Mouse (Mus musculus) hindbrain, embryonic 10.5 days (tissue): ENCODE data around the gene Tent4b. TPM values are rescaled to one million over a fixed set of nuclear protein-coding genes. Genes with fewer than 3 reads are reported as not detected.

Source experiments
- DNase-seq: peaks from one replicate; pipeline ENCODE4 v3.0.0-alpha.2; 2017; ENCODE audit warnings: low spot score
- H3K27ac ChIP-seq: fragments of 300-500 bp; sonication (generic); 2 replicates; pipeline ENCODE4 v1.5.1; 2016; ENCODE audit warnings: mild to moderate bottlenecking, moderate library complexity
- H3K27me3 ChIP-seq: fragments of 300-500 bp; sonication (generic); 2 replicates; pipeline ENCODE4 v1.6.1; 2016; ENCODE audit warnings: mild to moderate bottlenecking; ENCODE audit not compliant: poor library complexity, insufficient read depth, severe bottlenecking
- H3K36me3 ChIP-seq: fragments of 300-500 bp; sonication (generic); 2 replicates; pipeline ENCODE4 v1.6.1; 2016; ENCODE audit warnings: mild to moderate bottlenecking, moderate library complexity
- H3K4me1 ChIP-seq: fragments of 300-500 bp; sonication (generic); replicated peaks from 2 replicates; pipeline ENCODE4 v1.6.1; 2016; ENCODE audit warnings: mild to moderate bottlenecking
- H3K4me3 ChIP-seq: fragments of 300-500 bp; sonication (generic); 2 replicates; pipeline ENCODE4 v1.5.1; 2016; ENCODE audit warnings: mild to moderate bottlenecking, moderate library complexity
- H3K9me3 ChIP-seq: fragments of 300-500 bp; sonication (generic); 2 replicates; pipeline ENCODE4 v1.6.1; 2016; ENCODE audit warnings: mild to moderate bottlenecking, moderate library complexity
- WGBS: fragments of 180-500 bp; shearing (Covaris S2); methylation state at CpG from one replicate; pipeline ENCODE4 v1.1.7; 2016; 5-methylcytosine and 5-hydroxymethylcytosine counted together
- polyA plus RNA-seq: library from polyadenylated mRNA; unstranded; fragments of >200 nt; fragmentation: Nextera tagmentation; extraction: Ambion mirVana; gene quantifications from 2 replicates; pipeline ENCODE4 v1.2.1, GENCODE M21; 2016

The Tent4b gene
- polyA plus RNA-seq, 1 experiment from 2014 or later: 8.1 TPM

- H3K27ac ChIP-seq: no peak overlapping the region
- no peaks in the 10 kb centered on the region for H3K36me3 ChIP-seq
- no peaks in the 10 kb centered on the region for H3K9me3 ChIP-seq
- H3K4me1 ChIP-seq: peaks cover 48% of the 10 kb centered on the region
- WGBS: 92% methylated on average over 14 of the region's 14 CpGs
- no peaks in the 10 kb centered on the region for H3K27me3 ChIP-seq
- no peak for DNase-seq
- H3K4me3 ChIP-seq: no peak overlapping the region
These were observed 87.5 kb downstream of the Tent4b start for GRCm38 (mm10) chr8:88286421-88286960.

DNA sequence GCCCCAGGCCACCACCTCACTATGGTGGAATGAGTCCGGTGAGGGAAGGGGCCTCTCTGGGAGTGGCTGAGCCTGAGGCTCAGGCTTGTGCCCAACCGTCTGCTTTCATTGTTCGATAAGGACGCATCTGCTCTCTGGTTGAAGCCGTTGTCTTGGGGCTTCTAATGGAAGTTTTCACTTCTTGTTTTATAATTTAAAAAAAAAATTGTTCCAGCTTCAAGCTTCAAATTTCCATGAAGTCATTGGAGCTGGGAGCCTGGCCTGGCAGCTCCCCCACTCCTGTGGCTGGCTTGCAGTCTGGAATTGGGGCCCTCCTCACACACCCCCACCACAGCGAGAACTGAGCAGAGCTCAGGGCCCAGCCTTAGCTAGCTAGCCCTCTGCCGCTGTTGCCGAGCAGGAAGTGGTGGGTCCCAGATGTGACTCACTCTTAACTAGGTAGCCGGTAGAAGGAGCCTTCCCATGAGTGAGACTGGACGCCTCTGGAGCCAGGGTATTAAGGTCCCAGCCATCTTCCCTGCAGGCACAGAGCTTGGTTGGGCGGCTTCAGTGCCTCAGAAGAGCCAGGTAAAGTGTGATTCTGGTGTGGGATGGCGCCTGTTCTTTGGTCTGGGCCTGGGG, 89.7 kb downstream of the Tent4b start:
- DNase-seq: no peak
- Histone ChIP-seq H3K4me3 (no peak overlapping the region), H3K27me3 (no peaks in the 10 kb centered on the region), H3K9me3 (no peaks in the 10 kb centered on the region), H3K36me3 (no peaks in the 10 kb centered on the region), H3K27ac (peak overlapping the region; percentile 77), H3K4me1 (peaks cover 39% of the 10 kb centered on the region)
- 72% methylated on average over 12 of the region's 12 CpGs for WGBS

DNA sequence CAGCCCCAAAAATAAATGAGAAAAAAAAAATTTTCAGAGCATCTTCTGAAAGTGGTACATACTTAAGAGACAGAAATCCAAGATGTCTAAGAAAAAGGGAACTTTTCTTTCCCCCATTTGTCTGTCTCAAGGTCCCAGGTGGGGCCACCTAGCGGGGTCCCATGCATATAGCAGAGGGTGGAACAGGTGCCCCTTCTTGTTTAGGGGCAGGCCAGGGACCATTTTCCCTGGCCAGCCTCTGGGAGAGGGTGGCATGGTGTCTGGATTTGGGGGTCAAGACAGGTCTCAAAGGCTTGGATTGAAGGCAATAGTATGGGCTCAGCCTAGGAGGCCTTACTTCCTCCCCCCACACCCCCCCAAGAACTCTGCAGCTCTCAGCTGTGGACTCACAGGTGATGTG, 90.9 kb downstream of the Tent4b start:
- Histone ChIP-seq H3K27ac (no peak overlapping the region), H3K4me3 (no peak overlapping the region), H3K27me3 (no peaks in the 10 kb centered on the region), H3K9me3 (no peaks in the 10 kb centered on the region), H3K36me3 (no peaks in the 10 kb centered on the region), H3K4me1 (peaks cover 39% of the 10 kb centered on the region)
- DNase-seq: no peak
- WGBS: 59% methylated on average over 1 of the region's 1 CpGs

- Histone ChIP-seq H3K4me1 (peaks cover 33% of the 10 kb centered on the region), H3K36me3 (no peaks in the 10 kb centered on the region), H3K4me3 (no peak overlapping the region), H3K9me3 (no peaks in the 10 kb centered on the region), H3K27ac (peak overlapping the region; percentile 23; the same call in 1 of the 2 replicates), H3K27me3 (no peaks in the 10 kb centered on the region)
- no peak for DNase-seq
- 80% methylated on average over 13 of the region's 13 CpGs for WGBS
These were observed 91.6 kb downstream of the Tent4b start for GRCm38 (mm10) chr8:88290326-88291304.

GRCm38 (mm10) chr8:88291305-88291690, 92.3 kb downstream of the Tent4b start:
- H3K4me3 ChIP-seq: no peak overlapping the region
- no peaks in the 10 kb centered on the region for H3K36me3 ChIP-seq
- no peak for DNase-seq
- H3K27ac ChIP-seq: no peak overlapping the region
- no peaks in the 10 kb centered on the region for H3K9me3 ChIP-seq
- peaks cover 28% of the 10 kb centered on the region for H3K4me1 ChIP-seq
- 87% methylated on average over 11 of the region's 11 CpGs for WGBS
- no peaks in the 10 kb centered on the region for H3K27me3 ChIP-seq

DNA sequence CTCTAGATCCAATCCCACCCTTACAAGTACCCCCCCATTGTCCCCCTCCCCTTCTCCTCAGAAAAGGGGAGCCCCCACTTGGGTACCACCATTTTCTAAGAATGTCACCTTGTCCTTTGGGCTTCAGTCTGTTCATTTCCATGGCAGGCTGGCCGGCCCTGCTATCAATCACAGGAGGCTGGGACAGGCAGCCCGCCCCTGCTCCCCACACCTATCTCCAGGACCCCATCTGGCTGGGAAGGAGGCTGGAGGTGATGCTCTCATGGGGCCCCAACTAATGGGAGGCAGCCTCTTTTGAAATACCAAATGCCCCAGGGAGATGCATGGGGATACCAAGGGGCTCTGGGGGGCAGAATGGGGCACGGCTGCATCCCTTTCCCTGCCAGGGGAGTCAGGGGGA, 93.9 kb downstream of the Tent4b start:
- H3K9me3 ChIP-seq: no peaks in the 10 kb centered on the region
- H3K27ac ChIP-seq: 0 out of 2 replicates have a peak overlapping the region, but pooled peaks have one; percentile 20
- peaks cover 30% of the 10 kb centered on the region for H3K4me1 ChIP-seq
- H3K36me3 ChIP-seq: no peaks in the 10 kb centered on the region
- no peak overlapping the region for H3K4me3 ChIP-seq
- DNase-seq: no peak
- WGBS: 87% methylated on average over 3 of the region's 3 CpGs
- no peaks in the 10 kb centered on the region for H3K27me3 ChIP-seq

- no peak for DNase-seq
- Histone ChIP-seq H3K4me3 (no peak overlapping the region), H3K9me3 (no peaks in the 10 kb centered on the region), H3K27me3 (no peaks in the 10 kb centered on the region), H3K4me1 (peaks cover 23% of the 10 kb centered on the region), H3K27ac (no peak overlapping the region), H3K36me3 (no peaks in the 10 kb centered on the region)
- 89% methylated on average over 9 of the region's 9 CpGs for WGBS
These were observed 94.8 kb downstream of the Tent4b start for GRCm38 (mm10) chr8:88293590-88294356.

DNA sequence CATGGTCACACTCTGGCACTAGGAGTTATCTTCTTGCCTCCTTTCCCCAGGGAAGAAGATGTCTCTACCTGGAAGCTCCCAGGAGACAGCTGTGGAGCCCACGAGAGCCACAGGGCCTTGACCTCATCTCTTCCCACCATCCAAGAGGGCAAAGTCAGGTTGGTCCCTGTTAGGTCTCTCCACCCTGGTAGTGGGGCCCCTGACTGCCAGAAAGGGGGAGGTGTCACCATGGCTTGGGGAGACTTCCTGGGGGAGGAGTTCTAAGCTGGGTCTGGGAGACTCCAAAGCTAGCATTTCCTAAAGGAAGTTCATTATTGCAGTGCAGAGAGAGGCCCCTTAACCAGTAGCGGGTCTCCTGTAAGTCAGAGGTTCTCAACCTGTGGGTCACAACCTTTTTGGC, 96.0 kb downstream of the Tent4b start:
- Histone ChIP-seq H3K4me3 (no peak overlapping the region), H3K4me1 (peaks cover 30% of the 10 kb centered on the region), H3K9me3 (no peaks in the 10 kb centered on the region), H3K27ac (peak overlapping the region; percentile 62; the same call in 1 of the 2 replicates), H3K27me3 (no peaks in the 10 kb centered on the region), H3K36me3 (no peaks in the 10 kb centered on the region)
- DNase-seq: no peak
- 96% methylated on average over 2 of the region's 2 CpGs for WGBS

- WGBS: 63% methylated on average over 12 of the region's 12 CpGs
- DNase-seq: peak; percentile 23
- H3K36me3 ChIP-seq: no peaks in the 10 kb centered on the region
- H3K27ac ChIP-seq: peak overlapping the region; percentile 35; the same call in 1 of the 2 replicates
- no peaks in the 10 kb centered on the region for H3K27me3 ChIP-seq
- no peaks in the 10 kb centered on the region for H3K9me3 ChIP-seq
- H3K4me1 ChIP-seq: peaks cover 45% of the 10 kb centered on the region
- no peak overlapping the region for H3K4me3 ChIP-seq
These were observed 99.1 kb downstream of the Tent4b start for GRCm38 (mm10) chr8:88297976-88298732.

DNA sequence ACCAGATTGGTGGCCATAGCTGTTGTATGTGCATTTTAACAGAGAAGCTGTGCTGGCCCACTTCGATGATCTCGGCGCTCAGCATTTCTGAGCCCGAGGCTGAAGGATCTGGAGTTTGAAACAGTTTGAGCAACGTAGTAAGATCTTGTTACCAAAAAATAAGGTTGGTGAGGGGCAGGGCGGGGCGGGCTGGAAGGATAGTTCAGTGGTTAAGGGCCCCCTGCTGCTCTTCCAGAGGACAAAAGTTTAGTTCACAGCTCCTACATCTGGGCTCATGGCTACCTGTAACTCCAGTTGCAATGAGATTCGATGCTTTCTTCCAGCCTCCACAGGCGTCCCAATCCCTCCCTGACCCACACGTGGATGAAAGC, 99.7 kb downstream of the Tent4b start:
- DNase-seq: no peak
- WGBS: 90% methylated on average over 10 of the region's 10 CpGs
- Histone ChIP-seq H3K9me3 (no peaks in the 10 kb centered on the region), H3K4me1 (peaks cover 43% of the 10 kb centered on the region), H3K27ac (peak overlapping the region; percentile 67; the same call in 1 of the 2 replicates), H3K4me3 (no peak overlapping the region), H3K27me3 (no peaks in the 10 kb centered on the region), H3K36me3 (no peaks in the 10 kb centered on the region)

GRCm38 (mm10) chr8:88299907-88300603, 101.0 kb downstream of the Tent4b start:
- H3K4me1 ChIP-seq: peaks cover 39% of the 10 kb centered on the region
- no peak overlapping the region for H3K4me3 ChIP-seq
- H3K27ac ChIP-seq: peak overlapping the region; percentile 67
- H3K36me3 ChIP-seq: no peaks in the 10 kb centered on the region
- no peak for DNase-seq
- H3K27me3 ChIP-seq: no peaks in the 10 kb centered on the region
- WGBS: 80% methylated on average over 10 of the region's 10 CpGs
- H3K9me3 ChIP-seq: no peaks in the 10 kb centered on the region
